Mouse (Mus musculus): Measurements from ENCODE around the gene Anp32b. TPM values are rescaled to one million over a fixed set of nuclear protein-coding genes. Genes with fewer than 3 reads are reported as not detected.
A peak's percentile ranks its signal among the peaks of the same experiment; 100 is the strongest.

Anp32b gene
- polyA plus RNA-seq, 1 experiment from 2014 or later: 555 TPM

- peaks cover 4% of the 10 kb centered on the region; the same call in 1 of the 2 replicates for H3K27me3 ChIP-seq
- ATAC-seq (ENCODE audit: low read depth) (no peak), DNase-seq (no peak)
- H3K4me3 ChIP-seq (replicated peaks): no peak overlapping the region
- peak overlapping the region; percentile 98 for H3K27ac ChIP-seq
- H3K36me3 ChIP-seq: no peaks in the 10 kb centered on the region
- H3K9ac ChIP-seq: peak overlapping the region; percentile 7; the same call in 1 of the 2 replicates
- WGBS (ENCODE audit: insufficient replicate concordance): 72% methylated on average over 10 of the region's 10 CpGs
- peaks cover 43% of the 10 kb centered on the region for H3K4me1 ChIP-seq (replicated peaks)
- no peaks in the 10 kb centered on the region for H3K9me3 ChIP-seq (replicated peaks)
- no peak overlapping the region for H3K4me2 ChIP-seq
These were observed 21.7 kb upstream of the Anp32b start for GRCm38 (mm10) chr4:46428903-46429499.

- H3K4me2 ChIP-seq: peak overlapping the region; percentile 58
These were observed 18.2 kb upstream of the Anp32b start for GRCm38 (mm10) chr4:46432339-46433036.

GRCm38 (mm10) chr4:46442501-46442900 lies 8.2 kb upstream of the Anp32b start:
- WGBS (ENCODE audit: insufficient replicate concordance): 57% methylated on average over 4 of the region's 4 CpGs
- Histone ChIP-seq H3K27ac (no peak overlapping the region), H3K27me3 (no peaks in the 10 kb centered on the region), H3K9me3 (replicated peaks) (no peaks in the 10 kb centered on the region), H3K4me1 (replicated peaks) (peaks cover 45% of the 10 kb centered on the region), H3K4me3 (replicated peaks) (no peak overlapping the region), H3K4me2 (no peak overlapping the region), H3K36me3 (no peaks in the 10 kb centered on the region), H3K9ac (no peak overlapping the region)
- peak; percentile 47; the same call in 1 of the 2 replicates for ATAC-seq (ENCODE audit: low read depth)
- DNase-seq: no peak

More at GRCm38 (mm10) chr4:46432339-46433036, 18.2 kb upstream of the Anp32b start:
- peak; percentile 99 for ATAC-seq (ENCODE audit: low read depth)
- Histone ChIP-seq H3K4me1 (replicated peaks) (peaks cover 72% of the 10 kb centered on the region), H3K9ac (peak overlapping the region; percentile 71), H3K4me3 (replicated peaks) (peak overlapping the region; percentile 37), H3K9me3 (replicated peaks) (no peaks in the 10 kb centered on the region), H3K27me3 (peaks cover 4% of the 10 kb centered on the region; the same call in 1 of the 2 replicates), H3K27ac (peak overlapping the region; percentile 98), H3K36me3 (no peaks in the 10 kb centered on the region)
- DNase-seq: peak; percentile 88
- WGBS (ENCODE audit: insufficient replicate concordance): 21% methylated on average over 12 of the region's 12 CpGs

GRCm38 (mm10) chr4:46445237-46445945 lies 5.3 kb upstream of the Anp32b start:
- ATAC-seq (ENCODE audit: low read depth) (no peak), DNase-seq (no peak)
- Histone ChIP-seq H3K4me1 (replicated peaks) (peaks cover 61% of the 10 kb centered on the region), H3K36me3 (no peaks in the 10 kb centered on the region), H3K9ac (peak overlapping the region; percentile 37), H3K9me3 (replicated peaks) (no peaks in the 10 kb centered on the region), H3K4me2 (no peak overlapping the region), H3K27me3 (no peaks in the 10 kb centered on the region), H3K27ac (peak overlapping the region; percentile 78), H3K4me3 (replicated peaks) (no peak overlapping the region)
- 70% methylated on average over 9 of the region's 9 CpGs for WGBS (ENCODE audit: insufficient replicate concordance)

- no peak overlapping the region for H3K4me2 ChIP-seq
- 29% methylated on average over 1 of the region's 1 CpGs for WGBS (ENCODE audit: insufficient replicate concordance)
- peak overlapping the region; percentile 99 for H3K27ac ChIP-seq
- no peaks in the 10 kb centered on the region for H3K9me3 ChIP-seq (replicated peaks)
- ATAC-seq (ENCODE audit: low read depth) (no peak), DNase-seq (no peak)
- peaks cover 6% of the 10 kb centered on the region for H3K36me3 ChIP-seq
- no peaks in the 10 kb centered on the region for H3K27me3 ChIP-seq
- H3K4me1 ChIP-seq (replicated peaks): peaks cover 61% of the 10 kb centered on the region
- H3K4me3 ChIP-seq (replicated peaks): no peak overlapping the region
- H3K9ac ChIP-seq: peak overlapping the region; percentile 98
These were observed 3.2 kb upstream of the Anp32b start for GRCm38 (mm10) chr4:46447461-46447860.

GRCm38 (mm10) chr4:46448886-46449285 lies 1.8 kb upstream of the Anp32b start:
- Histone ChIP-seq H3K27ac (peak overlapping the region; percentile 99), H3K4me1 (replicated peaks) (peaks cover 67% of the 10 kb centered on the region), H3K4me2 (peak overlapping the region; percentile 90), H3K27me3 (no peaks in the 10 kb centered on the region), H3K36me3 (peaks cover 14% of the 10 kb centered on the region), H3K9me3 (replicated peaks) (no peaks in the 10 kb centered on the region), H3K9ac (peak overlapping the region; percentile 98), H3K4me3 (replicated peaks) (no peak overlapping the region)
- DNase-seq: peak; percentile 23
- WGBS (ENCODE audit: insufficient replicate concordance): 35% methylated on average over 6 of the region's 6 CpGs
- ATAC-seq (ENCODE audit: low read depth): peak; percentile 8

GRCm38 (mm10) chr4:46450020-46450518 lies 633 bp upstream of the Anp32b start:
- Histone ChIP-seq H3K9ac (peak overlapping the region; percentile 98), H3K27ac (peak overlapping the region; percentile 99), H3K4me1 (replicated peaks) (peaks cover 76% of the 10 kb centered on the region), H3K4me2 (peak overlapping the region; percentile 90), H3K9me3 (replicated peaks) (no peaks in the 10 kb centered on the region), H3K36me3 (peaks cover 22% of the 10 kb centered on the region), H3K27me3 (no peaks in the 10 kb centered on the region), H3K4me3 (replicated peaks) (peak overlapping the region; percentile 97)
- ATAC-seq (ENCODE audit: low read depth) (no peak), DNase-seq (no peak)
- WGBS (ENCODE audit: insufficient replicate concordance): 26% methylated on average over 7 of the region's 7 CpGs

GRCm38 (mm10) chr4:46451240-46451757 lies 597 bp downstream of the Anp32b start:
- Histone ChIP-seq H3K36me3 (peaks cover 34% of the 10 kb centered on the region), H3K27me3 (no peaks in the 10 kb centered on the region), H3K27ac (peak overlapping the region; percentile 99), H3K4me1 (replicated peaks) (peaks cover 76% of the 10 kb centered on the region), H3K4me3 (replicated peaks) (peak overlapping the region; percentile 97), H3K4me2 (peak overlapping the region; percentile 90), H3K9ac (peak overlapping the region; percentile 98), H3K9me3 (replicated peaks) (no peaks in the 10 kb centered on the region)
- peak; percentile 57 for DNase-seq
- peak; percentile 2 for ATAC-seq (ENCODE audit: low read depth)
- under 1% methylated on average over 50 of the region's 70 CpGs for WGBS (ENCODE audit: insufficient replicate concordance)

GRCm38 (mm10) chr4:46451758-46452480 lies 1.2 kb downstream of the Anp32b start:
- ATAC-seq (ENCODE audit: low read depth): peak; percentile 1; the same call in 1 of the 2 replicates
- under 1% methylated on average over 77 of the region's 111 CpGs for WGBS (ENCODE audit: insufficient replicate concordance)
- peak; percentile 42 for DNase-seq
- H3K36me3 ChIP-seq: peaks cover 41% of the 10 kb centered on the region
- no peaks in the 10 kb centered on the region for H3K9me3 ChIP-seq (replicated peaks)
- H3K9ac ChIP-seq: peak overlapping the region; percentile 98
- H3K27ac ChIP-seq: peak overlapping the region; percentile 99
- peak overlapping the region; percentile 90 for H3K4me2 ChIP-seq
- peaks cover 79% of the 10 kb centered on the region for H3K4me1 ChIP-seq (replicated peaks)
- H3K27me3 ChIP-seq: no peaks in the 10 kb centered on the region
- H3K4me3 ChIP-seq (replicated peaks): peak overlapping the region; percentile 97

- peak overlapping the region; percentile 97 for H3K4me3 ChIP-seq (replicated peaks)
- DNase-seq: peak; percentile 76
- peak; percentile 45 for ATAC-seq (ENCODE audit: low read depth)
These were observed 1.8 kb downstream of the Anp32b start for GRCm38 (mm10) chr4:46452481-46452850.

More at GRCm38 (mm10) chr4:46452481-46452850, 1.8 kb downstream of the Anp32b start:
- under 1% methylated on average over 19 of the region's 19 CpGs for WGBS (ENCODE audit: insufficient replicate concordance)
- H3K4me1 ChIP-seq (replicated peaks): peaks cover 79% of the 10 kb centered on the region
- peak overlapping the region; percentile 98 for H3K9ac ChIP-seq
- H3K9me3 ChIP-seq (replicated peaks): no peaks in the 10 kb centered on the region
- H3K4me2 ChIP-seq: peak overlapping the region; percentile 90
- H3K27ac ChIP-seq: peak overlapping the region; percentile 99
- peaks cover 46% of the 10 kb centered on the region for H3K36me3 ChIP-seq
- H3K27me3 ChIP-seq: no peaks in the 10 kb centered on the region

Measured in liver, embryonic 13.5 days (tissue).